Mouse (Mus musculus): ENCODE measurements around the gene Vangl1.

Vangl1 gene

DNA sequence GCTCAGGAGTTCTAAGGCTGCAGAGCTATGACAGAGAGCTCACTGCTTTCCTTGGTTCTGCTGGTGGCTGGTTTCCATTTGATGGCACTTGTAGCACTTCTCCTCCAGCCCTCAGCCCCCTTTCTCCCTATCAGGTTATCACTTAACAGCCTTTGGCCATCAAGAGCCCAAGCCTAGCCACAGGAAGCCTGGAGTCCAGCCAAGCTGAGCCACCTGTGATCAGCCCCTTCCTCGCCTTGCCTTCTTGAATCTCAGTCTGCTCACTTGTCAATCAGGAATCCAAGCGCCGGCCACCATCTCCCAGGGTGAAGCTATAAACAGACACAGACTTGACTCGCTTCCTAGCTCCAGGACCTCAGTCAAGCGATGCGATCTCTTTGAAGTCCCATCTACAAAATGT is 6.0 kb downstream of the Vangl1 start:
- DNase-seq (ENCODE audit: low spot score in 2 of 2): no peak

GRCm38 (mm10) chr3:102197746-102198145 is 6.7 kb downstream of the Vangl1 start:
- no peak for DNase-seq (ENCODE audit: low spot score in 2 of 2)

DNA sequence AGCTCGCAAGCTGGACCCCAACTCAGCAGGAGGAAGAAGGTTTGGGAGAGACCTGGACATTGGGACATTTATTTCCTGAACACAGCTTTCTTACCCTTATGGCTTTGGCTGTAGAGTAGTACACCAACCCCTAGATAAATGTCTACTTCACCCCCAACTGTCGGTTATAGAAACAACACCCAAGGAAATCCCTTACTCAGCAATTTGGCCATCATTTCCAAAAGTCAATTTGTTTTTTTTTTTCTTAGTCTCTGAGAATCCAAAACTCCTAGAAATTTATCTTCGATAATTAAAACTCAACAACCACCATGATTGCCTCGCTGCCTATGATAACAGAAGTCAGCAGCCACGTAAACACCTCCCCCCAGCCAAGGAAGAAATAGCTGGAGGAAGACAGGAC is 7.3 kb downstream of the Vangl1 start:
- DNase-seq (ENCODE audit: low spot score in 2 of 2): no peak

GRCm38 (mm10) chr3:102196166-102196565 is 8.3 kb downstream of the Vangl1 start:
- no peak for DNase-seq (ENCODE audit: low spot score in 2 of 2)

GRCm38 (mm10) chr3:102195762-102196161 is 8.7 kb downstream of the Vangl1 start:
- DNase-seq (ENCODE audit: low spot score in 2 of 2): no peak

DNA sequence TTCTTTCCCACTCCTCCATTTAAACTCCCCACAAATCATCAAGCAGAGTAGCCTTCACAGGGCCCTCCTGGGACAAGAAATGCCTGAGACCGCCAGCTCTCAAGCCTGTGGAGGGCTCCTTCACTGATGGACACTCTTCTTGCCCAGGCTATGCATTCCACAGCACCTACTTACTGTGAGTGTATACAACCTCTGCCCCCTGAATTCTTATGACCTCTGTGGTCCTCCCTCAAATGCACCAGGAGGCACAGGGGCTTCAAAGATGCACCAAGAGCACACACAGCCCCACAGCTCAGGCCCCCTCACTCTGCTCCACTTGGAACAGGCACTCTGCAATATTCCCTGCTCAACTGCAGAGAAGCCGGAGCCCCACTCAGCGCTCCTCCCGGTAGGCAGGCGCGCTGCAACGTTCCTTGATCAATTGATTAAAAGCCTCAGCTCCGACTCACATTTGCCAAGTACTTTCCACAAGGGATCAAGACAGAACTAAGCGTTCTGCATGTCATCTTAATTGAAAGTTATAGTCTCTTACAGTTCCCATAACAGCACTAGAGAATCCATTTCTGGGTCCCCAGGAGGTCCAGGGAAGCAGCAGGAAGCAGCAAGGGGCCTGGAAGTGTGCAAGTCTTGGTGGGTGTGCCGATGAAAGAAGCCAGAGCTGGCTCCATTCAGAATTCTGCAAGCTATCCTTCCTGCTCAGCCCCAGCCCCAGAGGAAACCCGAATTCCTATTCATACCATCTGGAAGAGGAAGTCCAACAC is 10.0 kb downstream of the Vangl1 start:
- DNase-seq (ENCODE audit: low spot score in 2 of 2): no peak

DNA sequence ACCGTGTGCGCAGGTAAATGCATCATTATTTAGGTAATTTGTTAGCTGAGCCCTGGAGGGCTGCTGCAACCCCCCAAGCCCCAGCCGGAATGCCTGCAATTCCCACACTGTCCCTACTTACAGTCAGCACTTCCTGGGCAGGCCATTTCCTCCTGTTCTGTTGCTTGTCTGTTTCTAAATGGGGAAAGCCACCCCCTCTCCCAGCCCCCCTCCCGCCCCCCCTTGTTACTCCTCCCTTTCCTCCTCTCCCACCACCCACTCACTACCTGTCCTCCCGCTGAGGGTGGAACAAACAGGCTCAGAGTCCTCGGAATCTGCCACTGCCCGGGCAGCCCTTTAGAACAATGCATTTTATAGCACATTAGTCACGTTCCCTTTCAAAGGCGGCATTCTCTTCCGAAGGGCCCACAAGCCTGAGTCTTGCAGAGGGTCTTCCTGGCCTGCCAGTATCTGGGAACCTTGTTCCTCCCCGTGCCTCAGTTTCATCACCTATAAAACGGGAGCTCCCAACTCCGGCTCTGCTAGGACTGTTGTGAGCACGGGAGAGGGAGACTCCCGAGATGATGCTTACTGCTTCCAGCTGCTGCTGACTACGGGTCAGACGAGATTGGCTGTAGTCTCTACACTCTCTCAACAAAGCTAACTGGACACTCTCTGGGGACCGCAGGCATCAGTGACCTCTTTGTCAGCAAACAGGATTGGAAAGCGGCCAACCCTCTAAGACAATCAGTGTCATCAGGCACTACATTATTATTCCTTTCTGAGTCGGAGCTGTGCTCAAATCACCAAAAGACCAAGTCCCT is 10.8 kb downstream of the Vangl1 start:
- DNase-seq (ENCODE audit: low spot score in 2 of 2): no peak

DNA sequence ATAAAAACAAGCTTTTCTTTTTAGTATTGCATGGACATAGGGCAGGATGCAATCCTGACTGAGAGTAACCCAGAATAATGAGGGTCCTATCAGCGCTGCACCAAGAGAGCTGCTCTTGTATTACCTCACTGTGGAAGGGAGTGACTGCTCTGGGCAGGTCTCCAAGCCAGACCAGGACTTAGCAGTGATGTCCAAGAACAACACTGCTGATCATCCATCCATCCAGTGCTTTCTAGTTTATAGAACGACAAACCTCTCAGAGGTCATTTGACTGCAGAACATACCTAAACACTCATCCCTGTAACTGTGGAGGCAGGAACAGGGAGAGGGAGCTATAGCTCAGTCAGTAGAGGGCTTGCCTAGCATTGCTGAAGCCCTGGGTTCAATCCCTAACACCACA is 11.9 kb downstream of the Vangl1 start:
- no peak for DNase-seq (ENCODE audit: low spot score in 2 of 2)

DNA sequence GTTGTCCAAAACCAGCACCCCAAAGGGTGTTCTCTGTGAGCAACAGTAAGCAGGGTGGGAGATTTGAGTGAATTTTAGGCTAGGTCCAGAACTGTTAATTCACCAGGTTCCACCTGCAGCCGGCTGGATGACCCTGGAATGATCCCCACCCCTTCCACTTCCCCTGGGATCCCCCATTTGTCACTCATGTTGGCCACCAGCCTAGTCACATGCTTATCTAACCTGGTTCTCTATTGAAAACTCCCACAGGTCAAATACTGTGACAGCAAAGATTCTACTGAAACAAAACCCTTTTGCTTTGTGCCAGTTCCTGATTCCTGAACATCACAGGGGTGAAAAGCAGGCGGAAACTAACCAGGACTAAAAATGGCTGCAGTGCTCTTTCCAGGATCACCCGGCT is 12.9 kb downstream of the Vangl1 start:
- DNase-seq (ENCODE audit: low spot score in 2 of 2): no peak

- DNase-seq (ENCODE audit: low spot score in 2 of 2): no peak
Observed at GRCm38 (mm10) chr3:102190642-102191041, 13.9 kb downstream of the Vangl1 start.

- no peak for DNase-seq (ENCODE audit: low spot score in 2 of 2)
Observed at GRCm38 (mm10) chr3:102190015-102190414, 14.5 kb downstream of the Vangl1 start.

DNA sequence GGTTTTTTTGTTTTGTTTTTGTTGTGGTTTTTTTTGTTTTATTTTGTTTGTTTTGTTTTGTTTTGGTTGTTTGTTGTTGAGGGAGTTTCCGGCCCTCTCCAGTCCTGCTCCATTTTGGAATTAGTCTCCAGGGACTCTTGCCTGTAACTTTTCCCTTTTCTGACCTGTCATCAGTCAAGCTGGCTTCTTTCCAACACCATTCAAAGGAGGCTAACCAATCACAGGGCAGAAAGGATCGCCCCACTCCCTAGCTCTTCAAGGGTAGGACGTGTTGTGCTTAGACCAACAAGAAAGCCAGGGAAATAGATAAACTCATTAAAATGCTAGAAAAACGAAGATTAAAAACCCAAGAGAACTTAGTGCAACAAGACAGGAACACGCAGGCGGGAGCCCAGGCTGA is 15.5 kb downstream of the Vangl1 start:
- DNase-seq (ENCODE audit: low spot score in 2 of 2): no peak

GRCm38 (mm10) chr3:102187401-102187800 is 17.1 kb downstream of the Vangl1 start:
- no peak for DNase-seq (ENCODE audit: low spot score in 2 of 2)

GRCm38 (mm10) chr3:102184721-102185120 is 19.8 kb downstream of the Vangl1 start:
- no peak for DNase-seq (ENCODE audit: low spot score in 2 of 2)

DNA sequence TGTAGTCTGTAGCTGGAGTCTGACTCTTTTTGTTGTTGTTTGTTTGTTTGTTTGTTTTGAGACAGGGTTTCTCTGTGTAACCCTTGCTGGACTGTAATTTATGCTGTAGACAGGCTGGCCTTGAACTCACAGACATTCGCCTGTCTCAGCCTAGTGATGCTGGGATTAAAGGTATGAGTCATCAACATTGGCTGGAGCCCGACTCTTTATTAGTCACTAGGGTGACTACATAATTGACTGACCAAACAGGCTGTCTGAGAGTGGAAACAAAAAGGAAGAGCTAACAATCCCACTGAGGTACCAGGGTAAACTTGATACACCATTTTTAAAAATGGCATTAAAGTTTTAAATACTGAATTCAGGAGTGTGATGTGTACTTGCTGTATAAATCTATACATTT is 21.9 kb downstream of the Vangl1 start:
- no peak for DNase-seq (ENCODE audit: low spot score in 2 of 2)

- no peak for DNase-seq (ENCODE audit: low spot score in 2 of 2)
Observed at GRCm38 (mm10) chr3:102181191-102181590, 23.3 kb downstream of the Vangl1 start.

- DNase-seq (ENCODE audit: low spot score in 2 of 2): no peak
Observed at GRCm38 (mm10) chr3:102180746-102181145, 23.7 kb downstream of the Vangl1 start.

DNA sequence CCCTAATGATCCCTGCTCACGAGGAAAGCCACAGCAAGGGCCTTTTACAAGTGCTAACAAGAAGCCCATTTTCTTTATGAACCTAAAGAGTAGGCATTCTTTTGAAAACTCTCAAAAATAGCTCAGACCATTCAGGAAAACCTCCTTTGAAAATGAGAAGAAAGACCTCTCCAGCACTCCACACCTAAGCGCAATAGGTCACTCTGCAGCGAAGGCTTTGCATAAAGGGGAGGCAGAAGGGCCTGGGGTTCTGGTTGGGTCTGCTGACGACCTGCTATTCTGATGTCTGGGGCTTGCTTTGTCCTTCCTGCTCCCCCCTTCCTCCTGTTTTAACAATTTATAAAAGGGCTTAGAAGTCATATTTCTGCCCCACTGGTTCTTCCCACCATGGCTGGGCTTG is 24.6 kb downstream of the Vangl1 start:
- DNase-seq (ENCODE audit: low spot score in 2 of 2): no peak

GRCm38 (mm10) chr3:102177837-102178615 is 26.5 kb downstream of the Vangl1 start:
- DNase-seq (ENCODE audit: low spot score in 2 of 2): no peak

DNA sequence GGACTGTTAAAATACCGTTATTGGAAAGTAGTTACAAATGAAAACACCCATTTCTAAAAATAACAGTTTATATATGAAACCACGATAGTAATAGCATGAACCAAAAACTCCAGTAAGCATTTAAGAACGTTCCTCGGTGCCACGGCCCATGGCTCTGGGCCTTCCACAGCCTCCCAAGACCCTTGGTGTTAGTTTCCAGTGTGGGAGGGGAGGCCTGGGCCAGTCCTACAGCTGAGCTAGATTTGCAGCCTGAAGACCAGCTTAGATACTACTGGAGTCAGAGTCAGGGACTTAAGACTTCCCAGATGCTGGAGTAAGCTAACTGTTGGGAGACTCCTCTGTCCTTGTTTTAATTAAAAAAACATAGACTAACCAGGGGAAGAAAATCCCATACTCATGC is 28.4 kb downstream of the Vangl1 start:
- DNase-seq (ENCODE audit: low spot score in 2 of 2): no peak

DNA sequence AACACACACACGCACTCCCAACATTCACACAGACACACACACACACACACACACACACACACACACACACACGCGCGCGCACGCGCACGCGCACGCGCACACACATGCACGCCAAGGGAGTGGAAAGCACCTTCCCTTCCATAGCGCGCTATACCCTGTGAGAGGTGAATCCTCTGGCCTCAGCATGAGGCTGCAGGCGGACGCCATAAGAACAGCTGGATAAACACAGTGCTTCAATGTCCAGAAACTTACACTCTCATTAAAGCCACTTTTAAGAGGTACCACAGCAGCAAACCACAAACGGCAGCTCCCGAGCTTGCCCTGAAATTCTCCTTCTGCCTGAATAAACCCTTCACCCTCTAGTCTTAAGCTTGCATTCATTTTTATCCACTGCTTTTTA is 28.8 kb downstream of the Vangl1 start:
- DNase-seq (ENCODE audit: low spot score in 2 of 2): no peak

DNA sequence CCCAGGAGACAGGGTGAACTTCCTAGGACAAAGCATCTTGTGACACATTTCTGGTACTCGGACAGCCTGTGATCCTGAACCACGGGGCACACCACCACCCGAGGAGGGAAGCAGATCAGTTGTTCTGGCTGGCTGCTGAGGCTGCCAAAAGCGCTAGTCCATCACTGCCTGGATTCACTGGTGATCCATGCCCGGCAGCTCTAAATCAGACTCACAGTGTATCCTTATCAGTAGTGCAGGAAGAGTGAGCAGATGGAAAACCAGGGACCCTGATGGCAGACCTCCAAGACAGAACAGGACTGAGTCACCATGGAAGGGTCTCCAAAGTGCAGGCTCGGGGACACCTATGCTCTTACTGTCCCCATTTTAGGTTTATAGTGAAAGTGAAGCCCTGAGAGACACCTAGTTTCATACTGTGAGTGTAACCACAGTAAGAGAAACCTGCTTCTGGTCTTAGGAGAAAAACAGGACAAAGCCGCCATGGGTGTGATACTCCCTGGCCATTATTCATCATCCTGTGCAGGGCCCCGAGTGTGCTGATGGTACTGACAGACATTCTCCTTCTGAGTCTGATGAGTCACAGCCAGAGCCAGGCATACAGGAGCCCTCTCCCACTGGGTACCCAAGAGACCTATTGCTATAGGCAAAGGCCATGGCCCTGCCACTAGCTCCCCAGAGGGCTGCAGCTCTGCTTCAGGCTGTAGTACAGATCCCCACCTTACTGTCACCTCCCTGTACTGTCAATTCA is 30.2 kb downstream of the Vangl1 start:
- no peak for DNase-seq (ENCODE audit: low spot score in 2 of 2)

All from right cerebral cortex, postnatal 36 days (tissue).